Mouse (Mus musculus) spleen, postnatal 14 days (tissue): ENCODE results near the gene Znrf1.
A peak's percentile ranks its signal among the peaks of the same experiment; 100 is the strongest.

Experiments used
- DNase-seq, 2 experiments: peaks; one replicate each; pipeline ENCODE4 v3.0.0; 2021 to 2022; ENCODE audit warnings: low spot score in 2 of 2

Znrf1 gene

DNA sequence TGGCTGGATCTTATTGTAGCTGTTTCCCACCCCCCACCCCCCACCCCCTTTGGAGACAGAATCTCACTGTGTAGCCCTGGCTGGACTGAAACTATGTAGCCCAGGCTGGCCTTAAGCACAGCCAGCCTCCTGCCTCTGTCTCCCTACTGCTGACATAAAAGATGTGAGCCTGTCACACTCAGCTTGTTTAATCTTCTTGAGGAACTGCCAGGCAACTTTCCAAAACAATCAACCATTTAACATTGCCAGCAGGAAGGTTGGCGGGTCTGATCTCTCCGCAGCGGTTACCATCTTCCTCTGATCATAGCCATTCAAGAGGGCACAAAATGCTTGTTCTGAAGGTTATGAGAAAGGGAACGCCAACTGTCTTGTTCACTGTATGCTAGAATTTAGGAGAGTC is 2.4 kb upstream of the Znrf1 start:
- no peak for DNase-seq

DNA sequence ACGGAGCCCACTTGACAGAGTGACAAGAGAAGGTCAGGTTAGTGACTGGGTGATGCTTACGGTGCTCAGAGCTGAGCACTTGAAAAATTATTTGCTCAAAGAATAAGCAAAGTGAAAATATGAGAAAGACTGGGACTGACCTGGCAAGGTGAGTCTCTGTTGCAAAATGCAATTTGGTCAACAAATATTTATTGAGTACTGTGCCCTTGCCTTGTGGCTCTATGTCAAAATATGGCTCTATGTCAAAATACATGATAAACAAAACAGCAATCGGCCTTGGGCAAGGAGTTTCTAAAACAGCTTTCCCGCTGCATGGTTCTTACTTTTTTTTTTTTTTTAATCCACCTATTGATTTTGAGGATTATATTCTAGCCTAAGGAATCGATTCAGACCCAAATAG is 406 bp upstream of the Znrf1 start:
- no peak for DNase-seq

DNA sequence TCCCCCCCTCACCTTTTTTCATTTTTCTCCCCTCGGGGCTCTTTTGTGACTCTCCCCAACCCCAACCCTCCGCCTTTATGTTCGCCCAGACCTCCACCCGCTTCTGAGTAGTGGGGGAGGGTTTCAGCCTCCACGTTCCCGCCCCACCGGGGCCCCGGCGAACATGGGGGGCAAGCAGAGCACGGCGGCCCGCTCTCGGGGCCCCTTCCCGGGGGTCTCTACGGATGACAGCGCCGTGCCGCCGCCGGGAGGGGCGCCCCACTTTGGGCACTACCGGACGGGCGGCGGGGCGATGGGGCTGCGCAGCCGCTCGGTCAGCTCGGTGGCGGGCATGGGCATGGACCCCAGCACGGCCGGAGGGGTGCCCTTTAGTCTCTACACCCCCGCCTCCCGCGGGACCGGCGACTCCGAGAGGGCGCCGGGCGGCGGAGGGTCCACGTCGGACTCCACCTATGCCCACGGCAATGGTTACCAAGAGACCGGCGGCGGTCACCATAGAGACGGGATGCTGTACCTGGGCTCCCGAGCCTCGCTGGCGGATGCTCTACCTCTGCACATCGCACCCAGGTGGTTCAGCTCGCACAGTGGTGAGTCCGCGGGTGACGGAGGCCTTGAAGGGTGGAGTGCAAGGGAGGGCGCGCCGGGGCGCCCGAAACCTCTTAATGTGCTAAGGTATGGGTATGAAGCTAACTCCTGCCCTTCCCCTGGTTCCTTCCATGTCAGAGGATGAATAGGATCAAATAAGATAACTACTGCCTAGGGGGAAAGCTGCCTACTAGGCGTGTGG is 1.3 kb downstream of the Znrf1 start:
- peak; percentile 40 to 44 for DNase-seq

DNA sequence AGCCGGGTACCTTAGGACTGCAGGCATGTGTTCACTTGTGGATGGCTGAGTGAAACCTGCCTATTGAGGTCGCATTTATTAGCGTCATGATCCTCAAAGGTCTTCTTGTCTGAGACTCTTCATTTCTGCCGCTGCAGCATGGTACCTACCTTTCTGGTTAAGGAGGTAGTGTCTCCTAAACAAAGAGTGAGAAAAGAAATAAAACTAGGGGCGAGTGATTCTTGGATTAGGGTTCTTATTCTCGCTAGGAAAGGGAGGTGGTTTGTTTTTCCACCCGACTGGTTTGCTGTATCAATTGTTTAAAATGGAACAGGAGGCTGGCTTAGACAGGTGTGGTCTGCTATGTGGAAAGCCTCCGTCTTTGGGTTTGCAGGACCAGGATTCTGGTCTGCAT is 1.9 kb downstream of the Znrf1 start:
- DNase-seq, result no peak

DNA sequence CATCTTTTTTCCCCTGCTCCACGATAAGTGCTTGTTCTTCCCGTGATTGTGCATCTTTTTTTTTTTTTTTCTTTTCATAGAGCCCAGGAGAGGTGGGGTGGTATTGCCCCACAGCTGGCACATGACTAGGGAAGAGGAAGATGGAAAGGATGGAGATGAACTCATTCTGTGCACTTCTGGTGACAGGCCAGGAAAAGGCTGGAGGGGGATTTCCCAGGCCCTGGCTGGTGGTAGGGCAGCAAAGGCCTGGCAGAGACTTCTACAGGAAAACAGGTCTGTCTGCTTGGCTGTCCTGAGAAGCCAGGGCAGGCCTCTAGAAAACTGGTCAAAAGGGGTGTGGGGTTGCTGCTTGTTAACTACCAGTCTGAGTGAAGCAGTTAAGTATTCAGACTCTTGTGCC is 2.3 kb downstream of the Znrf1 start:
- no peak for DNase-seq

DNA sequence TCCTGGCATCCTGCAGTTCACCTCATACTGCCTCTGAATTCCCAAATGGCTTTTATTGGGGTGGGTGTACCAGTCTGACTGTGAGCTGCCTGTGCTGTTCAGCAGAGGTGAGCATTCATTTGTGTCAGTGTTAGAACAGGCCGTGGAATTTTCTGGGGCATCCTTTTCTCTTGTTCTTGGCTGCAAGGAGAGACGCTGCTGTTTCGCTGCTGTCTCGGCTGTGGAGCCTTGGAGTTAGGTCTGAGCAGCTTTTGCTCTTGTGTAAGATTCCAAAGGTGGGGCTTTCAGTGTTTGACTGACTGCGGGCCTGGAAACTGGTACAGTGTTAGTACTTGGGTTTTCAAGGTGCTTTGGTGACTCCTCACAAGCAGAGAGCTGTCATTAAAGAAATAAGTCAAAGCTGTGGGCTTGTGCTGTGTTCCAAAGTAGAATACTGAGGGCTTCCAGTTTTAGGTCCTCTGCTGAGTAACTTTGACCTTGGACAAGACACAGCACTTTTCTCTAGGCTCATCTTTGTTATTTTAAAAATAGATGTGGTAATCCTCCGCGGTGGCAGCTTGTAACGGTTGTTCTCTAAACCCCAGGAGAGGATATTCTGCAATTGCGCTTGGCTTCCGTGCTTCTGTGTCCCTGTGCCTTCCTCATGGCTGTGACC is 3.7 kb downstream of the Znrf1 start:
- no peak for DNase-seq

DNA sequence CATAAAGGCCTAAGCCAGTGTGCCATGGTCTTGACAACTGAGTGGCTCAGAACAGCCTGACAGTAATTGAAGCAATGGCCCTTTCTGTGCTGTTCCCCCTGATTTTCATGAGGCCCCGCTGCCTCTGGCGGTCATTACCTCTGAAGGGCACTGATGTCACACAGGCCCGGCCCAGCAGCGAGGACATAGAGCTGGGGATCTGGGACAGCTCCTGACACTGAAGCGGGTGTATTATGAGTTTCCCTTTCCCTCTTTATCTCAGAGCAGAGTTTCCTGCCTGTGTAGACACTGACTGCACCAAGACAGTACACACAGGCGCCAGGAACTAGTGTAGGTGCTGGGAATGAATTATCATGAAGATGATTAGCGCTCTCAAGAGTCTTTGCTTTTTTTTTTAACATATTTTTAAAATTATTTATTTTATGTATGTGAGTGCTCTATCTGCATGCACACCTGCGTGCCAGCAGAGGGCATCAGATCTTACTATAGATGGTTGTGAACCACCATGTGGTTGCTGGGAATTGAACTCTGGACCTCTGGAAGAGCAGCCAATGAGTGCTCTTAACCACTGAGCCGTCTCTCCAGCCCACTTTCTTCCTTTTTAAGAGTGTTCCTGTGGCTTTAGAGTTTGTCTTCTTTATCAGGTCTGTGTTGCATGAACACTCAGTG is 7.9 kb downstream of the Znrf1 start:
- no peak for DNase-seq

DNA sequence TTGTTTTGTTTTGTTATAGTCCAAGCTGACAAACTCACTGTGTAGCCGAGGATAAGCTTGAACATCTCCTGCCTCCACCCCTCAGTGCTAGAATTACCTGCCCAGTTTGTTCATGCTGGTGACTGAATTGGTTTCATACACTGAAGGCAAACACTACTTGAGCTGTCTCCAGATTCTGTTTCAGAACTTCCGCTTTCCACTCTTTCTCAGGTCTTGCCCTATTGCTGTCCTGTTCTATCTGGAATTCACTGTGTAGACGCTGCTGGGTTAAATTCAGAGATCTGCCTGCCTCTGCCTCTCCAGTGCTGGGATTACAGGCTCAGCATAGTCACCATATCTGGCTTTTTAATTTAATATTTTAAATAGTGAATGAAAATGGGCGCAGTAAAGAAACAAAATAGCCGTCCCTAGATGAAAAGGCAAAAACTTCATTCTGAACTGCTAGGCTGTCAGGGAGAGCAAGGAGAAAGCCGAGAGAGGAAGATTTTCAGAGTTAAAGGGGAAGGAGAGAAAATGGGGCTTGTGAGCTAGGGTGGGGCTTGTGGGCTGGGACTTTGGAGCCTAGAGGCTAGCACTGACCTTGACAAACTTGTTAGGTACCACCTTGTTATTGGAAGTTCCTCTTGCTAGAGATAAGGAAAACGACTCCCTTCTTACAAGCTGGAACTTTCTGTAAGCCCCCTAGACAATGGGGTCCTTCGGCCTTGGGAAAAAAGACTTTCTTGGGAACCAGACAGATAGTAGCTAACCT is 9.7 kb downstream of the Znrf1 start:
- DNase-seq, result no peak

DNA sequence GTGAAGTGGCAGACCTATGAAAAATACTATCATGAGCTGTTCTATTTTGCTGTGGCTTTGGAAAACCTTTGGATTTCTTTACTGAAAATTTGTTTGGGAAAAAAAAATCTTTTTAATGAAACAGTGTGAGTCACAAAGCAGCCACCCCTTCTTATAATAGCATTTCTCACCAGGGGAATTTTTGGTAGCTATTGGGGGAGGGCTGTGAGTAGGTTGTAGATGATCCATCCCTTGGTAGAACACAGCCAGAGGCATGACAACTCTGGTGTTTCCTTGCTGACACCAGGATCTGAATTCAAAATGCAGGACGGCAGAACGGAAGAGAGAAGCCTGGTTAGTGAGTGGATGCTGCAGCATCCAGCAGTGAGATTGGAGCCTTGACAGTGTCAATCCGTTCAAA is 11.2 kb downstream of the Znrf1 start:
- DNase-seq, result no peak

DNA sequence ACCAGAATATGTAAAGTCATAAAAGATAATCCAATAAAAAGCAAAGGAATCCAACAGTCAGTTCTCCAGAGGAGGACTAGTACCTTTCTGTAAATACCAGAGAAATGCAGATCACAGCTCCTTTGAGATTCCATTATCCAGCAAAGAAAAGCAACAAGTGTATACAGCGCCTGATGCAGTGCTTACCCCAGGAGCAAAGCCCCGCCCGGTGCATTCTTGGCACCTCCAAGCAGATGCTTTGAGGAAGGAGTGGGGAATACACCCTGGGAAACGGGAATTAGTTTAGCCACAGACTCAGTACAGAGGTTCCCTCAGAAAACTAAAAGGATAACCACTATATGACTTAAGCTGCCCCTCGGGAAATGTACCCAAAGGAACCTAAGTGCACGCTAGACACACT is 12.3 kb downstream of the Znrf1 start:
- no peak for DNase-seq

DNA sequence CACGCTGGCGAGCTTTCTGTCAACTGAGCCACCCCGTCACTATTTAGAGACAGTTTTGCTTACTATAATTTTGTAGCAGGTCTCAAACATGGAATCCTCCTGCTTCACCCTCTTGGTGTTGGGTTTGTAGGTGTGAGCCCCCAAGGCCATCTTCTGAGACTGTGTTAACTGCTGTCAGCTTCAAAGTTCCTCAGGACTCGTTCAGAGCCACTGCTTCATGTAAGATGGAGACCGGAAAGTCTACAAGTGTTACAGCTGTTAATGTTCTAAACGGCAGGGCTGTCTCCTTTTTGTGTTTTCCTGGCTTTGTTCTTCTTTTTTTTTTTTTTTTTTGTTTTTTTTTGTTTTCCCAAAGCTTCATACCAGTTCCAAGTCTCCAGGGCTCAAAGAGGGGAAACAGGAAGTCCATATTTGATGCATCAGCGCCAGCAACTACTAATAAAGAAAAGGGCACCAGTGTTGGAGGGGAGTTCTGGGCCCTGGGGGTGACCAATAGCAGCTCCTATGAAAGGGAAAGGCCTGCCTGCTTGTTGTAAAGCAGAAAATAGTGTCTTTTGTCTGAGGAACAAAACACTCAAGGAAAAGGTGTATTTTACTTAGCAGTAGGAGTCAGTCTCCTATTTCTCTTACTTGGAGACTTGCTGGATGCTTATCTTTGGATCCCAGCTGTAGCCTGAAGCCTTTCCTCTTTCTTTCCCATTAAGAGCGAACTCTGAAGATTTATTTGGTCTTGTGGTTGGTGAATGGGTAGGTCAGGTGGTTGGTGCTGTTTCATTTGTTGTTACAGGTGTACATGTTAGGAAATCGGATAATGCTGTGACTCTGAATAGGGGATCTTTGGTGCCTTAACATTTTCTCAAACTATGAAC is 14.3 kb downstream of the Znrf1 start:
- no peak for DNase-seq

DNA sequence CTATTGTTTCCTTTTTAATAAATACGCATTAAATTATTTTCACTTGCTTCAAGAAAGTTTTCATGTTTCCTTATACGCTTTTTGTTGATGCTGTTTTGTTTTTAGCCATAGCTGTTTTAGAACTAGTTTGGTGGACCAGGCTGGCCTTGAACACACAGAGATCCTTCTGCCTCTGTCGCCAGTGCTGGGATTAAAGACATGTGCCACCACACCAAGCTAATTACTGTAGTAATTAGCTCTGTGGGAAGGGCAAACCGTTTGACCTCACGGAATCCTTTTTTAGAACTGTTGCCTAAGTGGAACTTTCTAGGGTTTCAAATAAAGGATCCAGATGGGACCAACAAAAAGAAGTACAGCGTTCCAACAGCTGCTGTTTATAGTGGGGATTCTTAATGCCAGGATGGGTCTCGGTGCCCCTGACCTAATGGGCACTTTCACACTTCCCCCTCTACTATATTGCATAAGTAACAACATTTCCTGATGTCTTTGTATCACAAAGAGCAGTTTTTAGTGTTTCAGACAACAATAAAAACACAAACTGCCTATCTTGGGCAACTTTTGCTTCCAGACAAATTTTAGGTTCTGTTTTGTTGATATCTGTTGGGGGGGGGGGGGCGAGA is 15.7 kb downstream of the Znrf1 start:
- no peak for DNase-seq

DNA sequence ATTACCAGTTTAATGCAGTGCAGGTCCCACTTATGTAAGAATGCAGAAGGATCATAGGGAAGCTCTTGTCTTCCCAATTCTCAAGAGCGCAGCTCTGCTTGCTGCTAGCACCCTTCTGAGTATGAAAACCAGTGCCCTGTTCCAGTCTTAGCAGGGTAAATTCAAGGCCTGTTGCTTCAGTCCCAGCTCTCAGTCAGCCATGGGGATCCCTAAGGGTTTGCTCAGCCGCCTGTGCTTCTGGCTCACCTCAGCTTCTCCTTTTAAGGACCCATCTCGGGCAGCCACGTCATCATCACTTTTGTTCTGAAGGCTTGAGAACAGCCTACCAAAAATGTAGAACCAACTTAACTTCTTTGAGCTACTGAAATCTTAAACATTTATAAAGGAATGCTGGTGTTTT is 25.9 kb downstream of the Znrf1 start:
- no peak for DNase-seq

DNA sequence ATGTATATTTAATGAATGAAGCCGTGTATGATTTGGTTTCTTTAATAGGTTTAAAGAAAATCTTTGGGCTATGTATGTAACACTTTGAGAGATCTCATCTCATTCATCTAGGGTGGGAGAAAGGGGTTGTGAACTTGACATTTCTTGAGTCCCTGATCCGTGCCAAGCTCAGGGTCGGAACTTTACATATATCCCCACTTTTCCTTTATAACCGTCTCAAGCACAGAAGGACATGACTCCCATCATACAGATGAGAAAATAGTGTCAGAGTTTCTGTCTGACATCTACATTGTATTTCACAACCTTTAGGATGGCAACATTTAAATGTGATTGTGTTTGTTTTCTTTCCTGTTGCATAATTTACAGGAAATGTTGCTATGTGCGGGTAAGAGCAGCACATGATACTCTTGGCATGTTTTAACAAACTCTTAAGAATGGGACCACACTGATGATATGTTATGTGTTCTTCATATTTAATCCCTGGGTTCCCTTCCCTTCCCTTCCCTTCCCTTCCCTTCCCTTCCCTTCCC is 26.4 kb downstream of the Znrf1 start:
- no peak for DNase-seq

DNA sequence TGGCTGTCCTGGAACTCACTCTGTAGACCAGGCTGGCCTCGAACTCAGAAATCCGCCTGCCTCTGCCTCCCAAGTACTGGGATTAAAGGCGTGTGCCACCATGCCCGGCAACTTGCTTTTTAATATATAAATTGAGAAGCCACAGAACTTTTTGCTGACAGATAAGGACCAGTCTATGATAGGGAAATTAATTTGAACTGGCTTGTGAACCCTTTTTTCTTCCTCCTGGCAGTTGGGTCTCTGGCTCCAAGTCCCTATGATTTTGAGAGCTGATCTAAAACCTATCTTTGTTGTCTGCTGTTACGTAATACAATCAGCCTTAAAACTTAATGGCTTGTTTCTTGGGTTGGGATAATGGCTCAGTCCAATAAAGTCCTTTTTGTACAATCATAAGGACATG is 27.2 kb downstream of the Znrf1 start:
- no peak for DNase-seq

DNA sequence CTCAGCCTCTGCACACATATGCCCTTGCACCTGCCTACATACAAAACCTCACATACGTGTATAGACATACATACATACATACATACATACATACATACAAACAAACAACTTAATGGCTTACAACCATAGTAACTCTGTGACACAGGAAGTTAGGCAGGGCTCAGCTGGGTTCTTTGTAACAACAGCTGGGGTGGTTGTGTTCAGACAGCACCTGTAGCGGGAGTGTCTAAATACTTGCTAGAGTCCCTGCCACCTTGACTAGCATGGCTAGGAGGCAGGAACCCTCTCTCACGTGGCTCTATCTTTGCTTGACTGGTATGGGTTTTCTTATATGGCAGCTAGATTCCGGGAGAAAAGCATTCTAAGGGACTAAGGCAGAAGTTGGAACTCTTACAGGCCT is 27.8 kb downstream of the Znrf1 start:
- no peak for DNase-seq

DNA sequence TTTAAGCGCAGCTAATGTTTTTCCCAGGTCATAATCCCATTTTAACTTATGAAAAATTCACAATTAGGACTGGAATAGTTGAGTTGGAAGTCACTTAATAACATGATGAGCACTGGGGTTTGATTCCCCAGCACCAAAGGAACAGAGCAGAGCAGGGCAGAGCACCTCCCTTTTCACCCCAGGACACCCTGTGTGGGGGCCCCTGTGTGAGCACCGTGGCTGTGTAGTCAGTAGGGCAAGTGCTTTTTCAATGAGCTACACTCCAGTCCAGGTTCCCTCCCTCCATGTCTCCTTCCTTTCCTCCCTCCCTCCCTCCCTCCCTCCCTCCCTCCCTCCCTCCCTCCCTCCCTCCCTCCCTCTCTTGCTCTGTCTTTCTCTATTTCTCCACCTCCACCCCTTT is 28.2 kb downstream of the Znrf1 start:
- DNase-seq, result no peak

DNA sequence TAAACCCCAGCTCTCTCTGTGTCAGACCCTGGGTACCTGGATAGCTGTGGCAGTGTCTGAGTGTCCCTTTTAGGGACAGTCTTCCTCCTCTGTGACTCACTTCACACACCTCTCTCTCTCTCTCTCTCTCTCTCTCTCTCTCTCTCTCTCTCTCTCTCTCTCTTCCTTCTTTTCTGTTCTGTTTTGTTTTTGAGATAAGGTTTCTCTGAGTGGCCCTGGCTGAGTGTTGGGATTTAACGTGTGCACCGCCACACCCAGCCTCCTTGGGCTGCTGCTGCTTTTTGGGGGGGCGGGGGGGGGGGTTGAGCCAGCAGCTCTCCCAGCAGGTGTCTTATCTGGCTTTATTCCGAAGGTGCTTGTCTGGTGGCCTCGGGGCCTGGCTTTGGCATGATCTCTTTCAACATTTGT is 29.9 kb downstream of the Znrf1 start:
- DNase-seq, result no peak

DNA sequence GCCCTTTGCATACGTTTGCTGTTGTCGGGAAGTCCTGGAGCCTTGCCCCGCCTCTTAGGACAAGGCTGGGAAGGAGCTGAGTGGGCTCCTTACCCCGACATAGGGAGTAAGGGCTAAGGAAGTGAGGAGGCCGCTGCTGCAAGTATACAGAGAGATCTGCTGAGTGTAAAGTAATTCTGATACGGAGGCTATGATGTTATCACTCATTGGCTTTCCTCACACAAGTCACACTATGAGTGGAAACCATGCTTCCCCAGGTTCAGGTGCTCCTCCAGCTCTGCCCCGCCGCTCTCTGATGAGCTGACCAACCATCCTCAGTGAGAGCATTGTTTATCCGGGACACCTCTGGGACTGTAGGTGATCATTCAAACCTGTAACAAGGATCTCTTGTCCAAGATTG is 30.4 kb downstream of the Znrf1 start:
- no peak for DNase-seq

DNA sequence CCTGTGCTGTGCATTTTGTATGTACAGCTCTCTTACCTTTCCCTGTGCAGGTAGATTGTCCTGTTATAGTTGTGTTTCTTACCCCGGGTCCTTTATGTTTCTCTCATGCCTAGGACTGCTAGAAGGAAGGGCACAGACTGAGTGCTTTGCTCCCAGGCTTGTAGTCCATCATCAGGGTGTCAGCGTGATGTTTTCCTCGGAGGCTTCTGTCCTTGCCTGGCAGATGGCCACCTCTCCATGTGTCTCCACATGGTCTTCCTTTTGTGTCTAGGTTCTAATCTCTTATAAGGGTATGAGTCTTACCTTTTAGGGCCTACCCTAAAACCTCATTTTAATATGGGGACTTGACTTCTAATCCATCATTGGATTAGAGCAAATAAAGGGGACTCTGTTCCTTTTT is 31.7 kb downstream of the Znrf1 start:
- DNase-seq, result no peak

DNA sequence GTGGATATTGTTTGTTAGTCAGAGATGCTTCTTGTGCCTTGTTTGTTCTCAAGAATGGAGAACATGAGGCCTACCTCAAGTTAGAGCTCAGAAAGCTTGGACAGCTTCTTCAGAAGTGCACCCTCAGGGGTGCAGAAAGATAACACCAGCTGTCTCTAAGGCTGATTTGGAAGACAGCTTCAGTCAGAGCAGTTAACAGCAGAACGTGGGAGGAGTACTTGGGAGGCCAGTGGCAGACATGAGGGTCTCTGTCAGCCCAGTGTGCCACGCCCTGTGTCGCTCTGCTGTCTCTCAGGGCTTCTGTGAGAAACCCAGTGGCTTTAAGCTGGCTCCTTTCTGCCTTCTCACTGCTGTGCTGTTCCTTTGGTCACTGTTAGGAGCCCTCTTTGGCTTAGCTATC is 32.1 kb downstream of the Znrf1 start:
- DNase-seq, result no peak
